Mouse (Mus musculus): ENCODE results near the gene Rasip1. TPM values are rescaled to one million over a fixed set of nuclear protein-coding genes. Genes with fewer than 3 reads are reported as not detected.

Gene Rasip1
- polyA plus RNA-seq, 1 experiment from 2014 or later = 13.0 TPM

DNA sequence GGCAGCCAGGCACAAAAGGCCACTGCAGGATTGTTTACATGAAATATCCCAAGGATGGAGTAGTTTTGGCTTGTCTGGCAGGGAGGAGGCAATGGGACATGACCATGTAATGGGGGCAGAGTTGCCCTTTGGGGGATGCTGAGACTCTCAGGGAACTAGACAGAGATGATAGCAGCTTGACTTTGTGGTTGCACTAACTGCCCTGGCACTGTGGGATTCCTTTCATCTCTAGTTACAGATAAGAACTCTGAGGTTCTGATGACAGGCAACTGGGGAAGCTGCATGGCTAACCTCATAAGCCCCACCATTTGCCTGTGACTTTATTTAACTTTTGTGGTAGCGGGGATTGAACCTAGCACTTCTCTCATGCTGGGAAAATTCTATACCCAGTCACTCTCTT, 31.2 kb upstream of the Rasip1 start:
- H3K27ac ChIP-seq (ENCODE audit: low read length) = no peak overlapping the region
- H3K4me2 ChIP-seq (replicated peaks; ENCODE audit: low read depth, low read length) = no peak overlapping the region
- WGBS = 82% methylated on average over 1 of the region's 1 CpGs
- H3K4me3 ChIP-seq (ENCODE audit: low read length) = no peak overlapping the region
- no peak for ATAC-seq (ENCODE audit: low FRiP score, low TSS enrichment)
- no peak overlapping the region for H3K9ac ChIP-seq (replicated peaks; ENCODE audit: low read length)
- H3K36me3 ChIP-seq (ENCODE audit: insufficient read depth, low read length) = no peaks in the 10 kb centered on the region
- H3K4me1 ChIP-seq (ENCODE audit: insufficient read depth, low read length) = no peaks in the 10 kb centered on the region
- H3K9me3 ChIP-seq (ENCODE audit: low read length) = no peaks in the 10 kb centered on the region
- H3K27me3 ChIP-seq (ENCODE audit: insufficient read depth, low read length) = no peaks in the 10 kb centered on the region

DNA sequence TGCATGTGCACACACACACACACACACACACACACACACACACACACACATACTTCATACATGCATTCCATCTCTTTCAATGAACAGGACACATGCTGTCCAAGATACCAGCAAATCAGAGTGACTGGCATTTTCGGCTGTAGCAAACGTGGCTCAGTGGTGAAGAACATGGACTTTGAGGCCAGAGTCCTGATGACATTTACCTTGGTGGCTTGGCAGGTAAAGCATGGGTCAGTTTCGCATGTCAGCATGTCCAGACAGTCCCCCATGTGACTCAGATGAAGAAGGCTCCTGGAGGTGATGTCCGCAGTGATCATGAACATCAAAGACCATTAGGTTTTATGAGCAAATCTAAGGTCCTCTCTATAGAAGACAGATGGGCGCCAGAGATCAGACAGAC, 30.3 kb upstream of the Rasip1 start:
- Histone ChIP-seq H3K36me3 (ENCODE audit: insufficient read depth, low read length) (no peaks in the 10 kb centered on the region), H3K4me3 (ENCODE audit: low read length) (no peak overlapping the region), H3K4me1 (ENCODE audit: insufficient read depth, low read length) (no peaks in the 10 kb centered on the region), H3K9me3 (ENCODE audit: low read length) (no peaks in the 10 kb centered on the region), H3K4me2 (replicated peaks; ENCODE audit: low read depth, low read length) (no peak overlapping the region), H3K27me3 (ENCODE audit: insufficient read depth, low read length) (no peaks in the 10 kb centered on the region), H3K9ac (replicated peaks; ENCODE audit: low read length) (no peak overlapping the region), H3K27ac (ENCODE audit: low read length) (no peak overlapping the region)
- WGBS = 85% methylated on average over 5 of the region's 5 CpGs
- no peak for ATAC-seq (ENCODE audit: low FRiP score, low TSS enrichment)

DNA sequence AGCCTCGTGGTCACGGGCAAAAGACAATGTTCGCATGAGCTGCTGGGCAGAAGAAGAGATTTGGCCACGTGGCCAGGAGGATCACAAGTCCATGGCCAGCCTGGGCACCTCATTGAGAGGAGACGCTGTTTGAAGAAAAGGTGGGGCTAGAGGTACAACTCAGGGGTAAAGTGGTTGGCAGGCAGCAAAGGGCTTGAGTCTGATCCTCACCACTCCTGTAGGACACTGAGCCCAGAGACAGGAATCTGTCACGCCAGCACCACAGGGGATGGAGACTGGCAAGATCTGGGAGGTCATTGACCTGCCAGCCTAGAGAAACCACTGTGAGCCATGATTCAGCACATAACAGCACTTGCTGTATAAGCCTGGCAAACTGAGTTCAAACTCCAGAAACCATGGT, 29.8 kb upstream of the Rasip1 start:
- no peaks in the 10 kb centered on the region for H3K36me3 ChIP-seq (ENCODE audit: insufficient read depth, low read length)
- H3K4me2 ChIP-seq (replicated peaks; ENCODE audit: low read depth, low read length) = no peak overlapping the region
- H3K4me3 ChIP-seq (ENCODE audit: low read length) = no peak overlapping the region
- 91% methylated on average over 6 of the region's 6 CpGs for WGBS
- no peak overlapping the region for H3K27ac ChIP-seq (ENCODE audit: low read length)
- no peaks in the 10 kb centered on the region for H3K27me3 ChIP-seq (ENCODE audit: insufficient read depth, low read length)
- ATAC-seq (ENCODE audit: low FRiP score, low TSS enrichment) = no peak
- H3K9ac ChIP-seq (replicated peaks; ENCODE audit: low read length) = no peak overlapping the region
- no peaks in the 10 kb centered on the region for H3K9me3 ChIP-seq (ENCODE audit: low read length)
- H3K4me1 ChIP-seq (ENCODE audit: insufficient read depth, low read length) = no peaks in the 10 kb centered on the region

DNA sequence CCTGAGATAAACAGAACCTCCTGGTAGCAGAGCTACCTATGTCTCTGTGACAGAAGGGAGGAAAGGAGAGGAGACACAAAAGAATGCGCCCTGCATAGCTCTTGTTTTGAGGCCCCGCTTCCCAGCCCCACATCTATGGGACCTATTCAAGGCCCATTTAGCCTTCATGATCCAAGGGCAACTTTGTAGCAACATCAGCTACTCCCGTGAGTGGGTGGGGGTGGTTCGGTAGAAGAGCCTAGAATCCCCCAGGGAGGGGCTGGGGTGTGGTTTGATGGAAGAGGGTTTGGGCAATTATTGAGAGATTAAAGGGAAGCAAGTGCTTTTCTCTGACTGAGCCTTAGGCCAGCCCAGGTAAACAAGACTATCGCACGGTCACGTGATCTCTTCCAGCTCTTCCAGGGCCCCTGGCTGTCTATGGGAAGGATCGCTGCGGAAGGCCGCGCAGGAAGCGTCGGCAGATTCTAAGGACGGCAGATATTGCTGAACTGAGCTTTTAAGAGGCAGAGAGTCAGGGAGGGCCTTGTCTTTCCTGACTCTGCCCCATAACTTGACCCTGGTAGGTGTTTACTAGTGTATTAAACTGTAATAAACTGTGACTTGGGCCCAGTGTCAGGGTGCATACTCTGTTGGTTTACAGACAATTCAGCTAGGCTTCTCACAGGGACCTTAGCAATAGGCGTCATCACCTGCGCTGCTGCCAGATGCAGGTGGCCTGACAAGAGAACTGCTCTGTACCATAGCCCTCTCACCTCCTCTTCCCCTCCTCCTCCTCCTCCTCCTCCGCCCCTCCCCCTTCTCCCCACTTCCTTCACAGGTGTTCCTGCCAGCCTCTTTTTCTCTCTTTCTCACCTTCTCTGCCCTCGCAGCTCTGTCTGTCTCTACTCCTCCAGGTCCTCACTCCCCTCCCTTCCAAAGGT, 28.1 kb upstream of the Rasip1 start:
- WGBS = 52% methylated on average over 18 of the region's 18 CpGs
- no peaks in the 10 kb centered on the region for H3K36me3 ChIP-seq (ENCODE audit: insufficient read depth, low read length)
- H3K27me3 ChIP-seq (ENCODE audit: insufficient read depth, low read length) = no peaks in the 10 kb centered on the region
- no peak overlapping the region; the same call in 1 of the 2 replicates for H3K9ac ChIP-seq (replicated peaks; ENCODE audit: low read length)
- no peaks in the 10 kb centered on the region for H3K4me1 ChIP-seq (ENCODE audit: insufficient read depth, low read length)
- no peaks in the 10 kb centered on the region for H3K9me3 ChIP-seq (ENCODE audit: low read length)
- H3K4me2 ChIP-seq (replicated peaks; ENCODE audit: low read depth, low read length) = no peak overlapping the region
- ATAC-seq (ENCODE audit: low FRiP score, low TSS enrichment) = no peak
- H3K4me3 ChIP-seq (ENCODE audit: low read length) = no peak overlapping the region
- H3K27ac ChIP-seq (ENCODE audit: low read length) = no peak overlapping the region

DNA sequence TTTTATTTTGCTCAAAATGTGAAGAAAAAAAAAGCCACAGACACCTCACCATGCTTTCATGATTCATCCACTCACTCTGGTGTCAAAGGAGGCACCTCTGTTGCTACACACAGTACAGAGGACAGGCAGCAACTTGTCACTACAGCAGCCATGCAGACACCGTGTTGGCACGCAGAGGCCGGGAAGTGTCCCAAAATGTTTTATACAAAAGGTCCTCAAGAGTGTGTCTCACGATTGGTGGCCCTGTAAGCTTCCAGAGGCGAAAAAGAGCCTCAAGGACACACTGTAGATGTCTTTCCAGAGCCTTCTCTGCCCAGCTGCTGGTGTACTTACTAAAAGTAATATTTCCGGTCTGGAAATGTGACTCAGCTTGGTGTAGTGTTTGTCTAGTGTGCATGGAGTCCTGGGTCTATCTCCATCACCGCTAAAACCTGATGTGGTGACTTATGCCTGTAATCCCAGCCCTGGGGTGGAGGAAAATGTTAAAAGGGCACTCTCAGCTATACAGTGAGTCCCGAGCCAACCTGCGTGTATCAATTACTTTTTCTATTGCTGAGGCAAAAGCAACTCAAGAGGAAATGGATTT, 21.5 kb upstream of the Rasip1 start:
- no peak overlapping the region for H3K4me3 ChIP-seq (ENCODE audit: low read length)
- ATAC-seq (ENCODE audit: low FRiP score, low TSS enrichment) = no peak
- no peaks in the 10 kb centered on the region for H3K4me1 ChIP-seq (ENCODE audit: insufficient read depth, low read length)
- H3K4me2 ChIP-seq (replicated peaks; ENCODE audit: low read depth, low read length) = no peak overlapping the region
- no peaks in the 10 kb centered on the region for H3K9me3 ChIP-seq (ENCODE audit: low read length)
- H3K9ac ChIP-seq (replicated peaks; ENCODE audit: low read length) = no peak overlapping the region
- H3K27me3 ChIP-seq (ENCODE audit: insufficient read depth, low read length) = no peaks in the 10 kb centered on the region
- no peak overlapping the region for H3K27ac ChIP-seq (ENCODE audit: low read length)
- WGBS = 64% methylated on average over 9 of the region's 9 CpGs
- H3K36me3 ChIP-seq (ENCODE audit: insufficient read depth, low read length) = no peaks in the 10 kb centered on the region

DNA sequence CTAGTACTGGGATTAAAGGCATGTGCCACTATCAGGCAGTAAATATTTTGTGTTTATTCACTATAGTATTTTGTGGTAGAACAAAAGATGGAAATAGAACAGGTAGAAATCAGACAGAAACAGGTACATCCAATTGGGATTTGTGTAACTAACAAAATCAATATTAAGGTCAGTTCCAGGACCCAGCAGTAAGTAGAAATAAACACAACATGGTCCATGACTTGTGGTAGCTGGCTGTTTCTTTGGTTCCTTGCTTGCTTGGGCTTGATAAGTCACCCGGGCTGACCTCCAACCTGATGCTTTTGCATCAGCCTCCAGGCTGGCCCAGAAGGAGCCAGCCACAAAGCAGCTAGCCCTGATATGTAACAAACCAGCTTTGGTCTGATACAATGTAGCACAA, 17.8 kb upstream of the Rasip1 start:
- H3K27me3 ChIP-seq (ENCODE audit: insufficient read depth, low read length) = no peaks in the 10 kb centered on the region
- no peaks in the 10 kb centered on the region for H3K4me1 ChIP-seq (ENCODE audit: insufficient read depth, low read length)
- no peak overlapping the region for H3K4me2 ChIP-seq (replicated peaks; ENCODE audit: low read depth, low read length)
- ATAC-seq (ENCODE audit: low FRiP score, low TSS enrichment) = no peak
- no peaks in the 10 kb centered on the region for H3K36me3 ChIP-seq (ENCODE audit: insufficient read depth, low read length)
- no peak overlapping the region for H3K27ac ChIP-seq (ENCODE audit: low read length)
- no peaks in the 10 kb centered on the region for H3K9me3 ChIP-seq (ENCODE audit: low read length)
- WGBS = 74% methylated on average over 1 of the region's 1 CpGs
- H3K9ac ChIP-seq (replicated peaks; ENCODE audit: low read length) = no peak overlapping the region
- no peak overlapping the region for H3K4me3 ChIP-seq (ENCODE audit: low read length)

DNA sequence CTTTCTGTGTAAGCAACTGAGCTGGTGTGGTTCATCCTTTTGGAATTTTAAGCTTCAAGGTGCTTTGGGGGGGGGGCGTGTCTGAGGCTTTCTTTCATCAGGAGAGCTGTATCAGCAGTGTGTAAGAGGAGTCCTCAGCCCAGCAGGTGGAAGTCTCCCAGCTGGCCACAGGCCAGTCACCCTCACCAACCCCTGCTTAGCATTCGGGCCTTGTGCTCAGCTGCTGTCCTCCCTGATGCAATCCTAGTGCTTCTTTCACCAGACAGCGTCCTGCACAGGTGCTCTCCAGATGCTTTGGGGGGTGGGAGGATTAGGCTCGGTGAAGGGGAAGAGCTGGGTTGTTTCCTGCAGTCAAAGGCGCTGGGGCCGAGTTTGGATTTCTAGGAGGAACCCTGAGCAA, 11.0 kb upstream of the Rasip1 start:
- Histone ChIP-seq H3K4me2 (replicated peaks; ENCODE audit: low read depth, low read length) (no peak overlapping the region), H3K9me3 (ENCODE audit: low read length) (no peaks in the 10 kb centered on the region), H3K4me3 (ENCODE audit: low read length) (no peak overlapping the region), H3K9ac (replicated peaks; ENCODE audit: low read length) (no peak overlapping the region), H3K27me3 (ENCODE audit: insufficient read depth, low read length) (peaks cover 23% of the 10 kb centered on the region), H3K4me1 (ENCODE audit: insufficient read depth, low read length) (peaks cover 16% of the 10 kb centered on the region), H3K36me3 (ENCODE audit: insufficient read depth, low read length) (no peaks in the 10 kb centered on the region), H3K27ac (ENCODE audit: low read length) (no peak overlapping the region)
- WGBS = 22% methylated on average over 6 of the region's 6 CpGs
- peak; percentile 40 for ATAC-seq (ENCODE audit: low FRiP score, low TSS enrichment)

DNA sequence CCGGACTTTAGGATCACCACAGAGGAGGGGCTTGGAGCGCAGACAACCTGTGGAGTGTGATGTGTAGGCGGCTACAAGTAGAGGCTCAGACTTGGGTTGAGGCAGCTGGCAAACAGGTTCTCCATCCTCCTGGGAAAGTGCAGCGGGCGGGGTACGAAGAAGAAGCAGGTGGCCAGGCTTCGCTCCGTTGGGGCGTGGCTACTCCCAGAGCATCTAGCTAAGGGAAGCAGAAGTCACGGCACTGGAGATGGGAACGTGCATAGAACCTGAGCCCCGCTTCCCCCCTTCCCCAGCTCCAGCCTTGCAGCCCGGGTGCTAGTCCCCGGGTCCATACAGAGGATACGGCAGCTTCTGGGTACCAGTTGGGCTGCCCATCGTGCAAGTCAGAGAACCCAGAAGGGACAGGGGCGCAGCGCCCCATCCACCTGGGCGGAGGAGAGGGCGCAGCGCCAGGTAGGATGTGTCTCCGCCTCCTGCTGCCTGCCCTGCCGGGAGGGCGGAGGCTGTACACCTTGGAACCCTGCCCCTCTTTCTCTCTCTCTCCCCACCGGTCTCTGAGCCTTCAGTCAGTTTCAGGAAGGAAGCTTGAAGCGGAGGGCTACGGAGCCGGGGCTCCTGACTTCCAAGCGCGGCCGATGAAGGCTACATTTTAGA, 10.1 kb upstream of the Rasip1 start, which contains the start of gene Fut1:
Gene Fut1 (plus strand): TSS at position 248 of the 654 bp plus-strand sequence.
- no peak within 1 kb of the TSS for H3K27ac ChIP-seq (ENCODE audit: low read length)
- peak within 1 kb of the TSS; percentile 46; the same call in 1 of the 2 replicates for H3K9ac ChIP-seq (replicated peaks; ENCODE audit: low read length)
- WGBS = 6% methylated on average over 30 of the region's 31 CpGs
- H3K9me3 ChIP-seq (ENCODE audit: low read length) = no peaks in the 10 kb centered on the region
- ATAC-seq (ENCODE audit: low FRiP score, low TSS enrichment) = peak; percentile 40; the same call in 1 of the 2 replicates
- H3K27me3 ChIP-seq (ENCODE audit: insufficient read depth, low read length) = peaks cover 23% of the 10 kb centered on the region
- H3K4me1 ChIP-seq (ENCODE audit: insufficient read depth, low read length) = peaks cover 16% of the 10 kb centered on the region
- no peaks in the 10 kb centered on the region for H3K36me3 ChIP-seq (ENCODE audit: insufficient read depth, low read length)
- peak within 1 kb of the TSS; percentile 59 for H3K4me2 ChIP-seq (replicated peaks; ENCODE audit: low read depth, low read length)
- peak within 1 kb of the TSS; percentile 30 for H3K4me3 ChIP-seq (ENCODE audit: low read length)

DNA sequence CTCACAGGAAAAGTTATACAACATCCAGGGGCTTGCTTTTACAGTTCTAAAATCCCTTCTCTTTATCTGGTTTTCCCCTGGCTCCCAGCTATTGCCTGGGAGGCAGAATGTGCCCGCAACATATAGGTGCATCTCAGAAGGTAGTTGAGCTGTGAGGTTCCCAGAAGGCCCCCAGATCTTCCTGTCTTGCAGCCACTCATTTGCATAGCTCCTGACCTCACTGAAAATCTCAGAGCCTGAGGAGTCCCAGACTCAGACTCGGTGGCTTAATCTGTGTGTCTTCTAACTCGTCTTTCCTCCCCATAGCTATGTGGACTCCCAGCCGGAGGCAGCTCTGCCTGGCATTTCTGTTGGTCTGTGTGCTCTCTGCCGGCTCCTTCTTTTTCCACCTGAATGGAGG, 9.0 kb upstream of the Rasip1 start:
- H3K4me2 ChIP-seq (replicated peaks; ENCODE audit: low read depth, low read length) = no peak overlapping the region
- no peak overlapping the region for H3K27ac ChIP-seq (ENCODE audit: low read length)
- no peak overlapping the region for H3K9ac ChIP-seq (replicated peaks; ENCODE audit: low read length)
- H3K4me3 ChIP-seq (ENCODE audit: low read length) = no peak overlapping the region
- no peaks in the 10 kb centered on the region for H3K9me3 ChIP-seq (ENCODE audit: low read length)
- ATAC-seq (ENCODE audit: low FRiP score, low TSS enrichment) = no peak
- 87% methylated on average over 5 of the region's 5 CpGs for WGBS
- no peaks in the 10 kb centered on the region for H3K36me3 ChIP-seq (ENCODE audit: insufficient read depth, low read length)
- H3K27me3 ChIP-seq (ENCODE audit: insufficient read depth, low read length) = peaks cover 23% of the 10 kb centered on the region
- H3K4me1 ChIP-seq (ENCODE audit: insufficient read depth, low read length) = peaks cover 16% of the 10 kb centered on the region
